Mouse (Mus musculus): ENCODE results near the gene Vegfb. TPM values are rescaled to one million over a fixed set of nuclear protein-coding genes. Genes with fewer than 3 reads are reported as not detected.
A peak's percentile ranks its signal among the peaks of the same experiment; 100 is the strongest.

Gene Vegfb
- polyA plus RNA-seq, 1 experiment from 2014 or later = 21.4 TPM

- H3K36me3 ChIP-seq (ENCODE audit: control insufficient read depth, insufficient read depth, low read length) = no peaks in the 10 kb centered on the region
- 83% methylated on average over 9 of the region's 9 CpGs for WGBS
- no peak for ATAC-seq (ENCODE audit: low FRiP score)
Measured at GRCm38 (mm10) chr19:7013984-7014383, 26.5 kb upstream of the Vegfb start.

GRCm38 (mm10) chr19:7012426-7012825 lies 25.0 kb upstream of the Vegfb start:
- Histone ChIP-seq H3K4me2 (replicated peaks; ENCODE audit: low read depth, low read length) (no peak overlapping the region), H3K9me3 (ENCODE audit: control insufficient read depth, low read length) (no peaks in the 10 kb centered on the region), H3K36me3 (ENCODE audit: control insufficient read depth, insufficient read depth, low read length) (no peaks in the 10 kb centered on the region), H3K9ac (ENCODE audit: low read depth, low read length) (no peak overlapping the region), H3K4me3 (ENCODE audit: low read depth, low read length) (no peak overlapping the region), H3K4me1 (replicated peaks; ENCODE audit: control insufficient read depth, insufficient read depth, low read length) (no peaks in the 10 kb centered on the region), H3K27ac (ENCODE audit: low read depth, low read length) (no peak overlapping the region), H3K27me3 (ENCODE audit: control insufficient read depth, insufficient read depth, low read length) (no peaks in the 10 kb centered on the region)
- ATAC-seq (ENCODE audit: low FRiP score) = no peak
- no peak for DNase-seq (ENCODE audit: low spot score)
- WGBS = 74% methylated on average over 4 of the region's 4 CpGs

More at GRCm38 (mm10) chr19:7013984-7014383, 26.5 kb upstream of the Vegfb start:
- Histone ChIP-seq H3K27ac (ENCODE audit: low read depth, low read length) (no peak overlapping the region), H3K9ac (ENCODE audit: low read depth, low read length) (no peak overlapping the region), H3K4me1 (replicated peaks; ENCODE audit: control insufficient read depth, insufficient read depth, low read length) (no peaks in the 10 kb centered on the region), H3K9me3 (ENCODE audit: control insufficient read depth, low read length) (no peaks in the 10 kb centered on the region), H3K4me3 (ENCODE audit: low read depth, low read length) (no peak overlapping the region), H3K27me3 (ENCODE audit: control insufficient read depth, insufficient read depth, low read length) (no peaks in the 10 kb centered on the region), H3K4me2 (replicated peaks; ENCODE audit: low read depth, low read length) (no peak overlapping the region)
- DNase-seq (ENCODE audit: low spot score) = no peak

- H3K9ac ChIP-seq (ENCODE audit: low read depth, low read length) = no peak overlapping the region
- DNase-seq (ENCODE audit: low spot score) (no peak), ATAC-seq (ENCODE audit: low FRiP score) (no peak)
- no peaks in the 10 kb centered on the region for H3K36me3 ChIP-seq (ENCODE audit: control insufficient read depth, insufficient read depth, low read length)
- H3K4me2 ChIP-seq (replicated peaks; ENCODE audit: low read depth, low read length) = no peak overlapping the region
- H3K4me1 ChIP-seq (replicated peaks; ENCODE audit: control insufficient read depth, insufficient read depth, low read length) = no peaks in the 10 kb centered on the region
- H3K9me3 ChIP-seq (ENCODE audit: control insufficient read depth, low read length) = no peaks in the 10 kb centered on the region
- 89% methylated on average over 8 of the region's 9 CpGs for WGBS
- no peak overlapping the region for H3K4me3 ChIP-seq (ENCODE audit: low read depth, low read length)
- H3K27ac ChIP-seq (ENCODE audit: low read depth, low read length) = no peak overlapping the region
- H3K27me3 ChIP-seq (ENCODE audit: control insufficient read depth, insufficient read depth, low read length) = no peaks in the 10 kb centered on the region
Measured at GRCm38 (mm10) chr19:7006892-7007593, 19.6 kb upstream of the Vegfb start.

- Histone ChIP-seq H3K27ac (ENCODE audit: low read depth, low read length) (no peak overlapping the region), H3K9ac (ENCODE audit: low read depth, low read length) (no peak overlapping the region)
- 93% methylated on average over 19 of the region's 19 CpGs for WGBS
Measured at GRCm38 (mm10) chr19:6999360-7000063, 12.1 kb upstream of the Vegfb start.

GRCm38 (mm10) chr19:6997721-6998290 lies 10.4 kb upstream of the Vegfb start:
- H3K36me3 ChIP-seq (ENCODE audit: control insufficient read depth, insufficient read depth, low read length) = 0 out of 2 replicates have a peak, but pooled peaks cover 4% of the 10 kb centered on the region
- H3K4me1 ChIP-seq (replicated peaks; ENCODE audit: control insufficient read depth, insufficient read depth, low read length) = peaks cover 10% of the 10 kb centered on the region; the same call in 1 of the 2 replicates
- 84% methylated on average over 9 of the region's 9 CpGs for WGBS
- no peaks in the 10 kb centered on the region for H3K9me3 ChIP-seq (ENCODE audit: control insufficient read depth, low read length)
- no peak overlapping the region for H3K4me2 ChIP-seq (replicated peaks; ENCODE audit: low read depth, low read length)
- no peak overlapping the region for H3K4me3 ChIP-seq (ENCODE audit: low read depth, low read length)
- no peak overlapping the region for H3K9ac ChIP-seq (ENCODE audit: low read depth, low read length)
- H3K27me3 ChIP-seq (ENCODE audit: control insufficient read depth, insufficient read depth, low read length) = no peaks in the 10 kb centered on the region
- ATAC-seq (ENCODE audit: low FRiP score) (no peak), DNase-seq (ENCODE audit: low spot score) (no peak)
- no peak overlapping the region for H3K27ac ChIP-seq (ENCODE audit: low read depth, low read length)

More at GRCm38 (mm10) chr19:6999360-7000063, 12.1 kb upstream of the Vegfb start:
- Histone ChIP-seq H3K9me3 (ENCODE audit: control insufficient read depth, low read length) (no peaks in the 10 kb centered on the region), H3K36me3 (ENCODE audit: control insufficient read depth, insufficient read depth, low read length) (0 out of 2 replicates have a peak, but pooled peaks cover 4% of the 10 kb centered on the region), H3K4me1 (replicated peaks; ENCODE audit: control insufficient read depth, insufficient read depth, low read length) (peaks cover 7% of the 10 kb centered on the region; the same call in 1 of the 2 replicates), H3K27me3 (ENCODE audit: control insufficient read depth, insufficient read depth, low read length) (no peaks in the 10 kb centered on the region), H3K4me3 (ENCODE audit: low read depth, low read length) (no peak overlapping the region), H3K4me2 (replicated peaks; ENCODE audit: low read depth, low read length) (no peak overlapping the region)
- DNase-seq (ENCODE audit: low spot score) = no peak
- no peak for ATAC-seq (ENCODE audit: low FRiP score)

- Histone ChIP-seq H3K4me1 (replicated peaks; ENCODE audit: control insufficient read depth, insufficient read depth, low read length) (peaks cover 10% of the 10 kb centered on the region), H3K4me3 (ENCODE audit: low read depth, low read length) (peak within 1 kb of the TSS; percentile 52), H3K27me3 (ENCODE audit: control insufficient read depth, insufficient read depth, low read length) (no peaks in the 10 kb centered on the region), H3K4me2 (replicated peaks; ENCODE audit: low read depth, low read length) (peak within 1 kb of the TSS; percentile 78), H3K36me3 (ENCODE audit: control insufficient read depth, insufficient read depth, low read length) (0 out of 2 replicates have a peak, but pooled peaks cover 4% of the 10 kb centered on the region), H3K9me3 (ENCODE audit: control insufficient read depth, low read length) (no peaks in the 10 kb centered on the region), H3K9ac (ENCODE audit: low read depth, low read length) (peak within 1 kb of the TSS; percentile 71), H3K27ac (ENCODE audit: low read depth, low read length) (0 out of 2 replicates have a peak within 1 kb of the TSS, but pooled peaks have one; percentile 45)
- ATAC-seq (ENCODE audit: low FRiP score) (peak; percentile 72), DNase-seq (ENCODE audit: low spot score) (peak; percentile 87)
- WGBS = 1% methylated on average over 24 of the region's 24 CpGs
Measured at GRCm38 (mm10) chr19:6996006-6996405, 8.6 kb upstream of the Vegfb start, which contains the start of the genes Nudt22 and Trpt1. Gene Nudt22, minus strand, starts transcription at chr19:6996117. Gene Trpt1, plus strand, starts transcription at chr19:6996131.

GRCm38 (mm10) chr19:6995255-6995991 lies 8.0 kb upstream of the Vegfb start:
- Histone ChIP-seq H3K36me3 (ENCODE audit: control insufficient read depth, insufficient read depth, low read length) (0 out of 2 replicates have a peak, but pooled peaks cover 4% of the 10 kb centered on the region), H3K27me3 (ENCODE audit: control insufficient read depth, insufficient read depth, low read length) (no peaks in the 10 kb centered on the region), H3K4me1 (replicated peaks; ENCODE audit: control insufficient read depth, insufficient read depth, low read length) (peaks cover 10% of the 10 kb centered on the region), H3K4me2 (replicated peaks; ENCODE audit: low read depth, low read length) (peak overlapping the region; percentile 78), H3K9ac (ENCODE audit: low read depth, low read length) (peak overlapping the region; percentile 61), H3K9me3 (ENCODE audit: control insufficient read depth, low read length) (no peaks in the 10 kb centered on the region), H3K4me3 (ENCODE audit: low read depth, low read length) (peak overlapping the region; percentile 52), H3K27ac (ENCODE audit: low read depth, low read length) (no peak overlapping the region)
- 49% methylated on average over 21 of the region's 21 CpGs for WGBS
- DNase-seq (ENCODE audit: low spot score) = no peak
- ATAC-seq (ENCODE audit: low FRiP score) = no peak

- Histone ChIP-seq H3K9me3 (ENCODE audit: control insufficient read depth, low read length) (no peaks in the 10 kb centered on the region), H3K27me3 (ENCODE audit: control insufficient read depth, insufficient read depth, low read length) (no peaks in the 10 kb centered on the region), H3K4me1 (replicated peaks; ENCODE audit: control insufficient read depth, insufficient read depth, low read length) (peaks cover 10% of the 10 kb centered on the region), H3K9ac (ENCODE audit: low read depth, low read length) (no peak overlapping the region), H3K4me2 (replicated peaks; ENCODE audit: low read depth, low read length) (0 out of 2 replicates have a peak overlapping the region, but pooled peaks have one; percentile 78), H3K4me3 (ENCODE audit: low read depth, low read length) (no peak overlapping the region), H3K36me3 (ENCODE audit: control insufficient read depth, insufficient read depth, low read length) (0 out of 2 replicates have a peak, but pooled peaks cover 1% of the 10 kb centered on the region), H3K27ac (ENCODE audit: low read depth, low read length) (no peak overlapping the region)
- DNase-seq (ENCODE audit: low spot score) = no peak
- WGBS = 86% methylated on average over 8 of the region's 8 CpGs
- no peak for ATAC-seq (ENCODE audit: low FRiP score)
Measured at GRCm38 (mm10) chr19:6994489-6994888, 7.0 kb upstream of the Vegfb start.
